Mouse (Mus musculus) heart, postnatal 0 days (tissue): ENCODE measurements around the gene Mmp2. TPM values are rescaled to one million over a fixed set of nuclear protein-coding genes. Genes with fewer than 3 reads are reported as not detected.

ENCODE experiments used
- ATAC-seq: fragments of 200-750 bp; cut with Nextera tagmentation; 2 replicates; pipeline ENCODE4 v1.8.0; 2017; ENCODE audit warnings: low read depth, moderate number of reproducible peaks, moderate library complexity; ENCODE audit not compliant: insufficient read depth
- DNase-seq: peaks from one replicate; pipeline ENCODE4 v3.0.0-alpha.2; 2016; ENCODE audit warnings: low spot score
- H3K27ac ChIP-seq: fragments of 300-500 bp; sonication (generic); 2 replicates; pipeline ENCODE4 v1.5.1; 2014; ENCODE audit warnings: low read depth, mild to moderate bottlenecking
- H3K27me3 ChIP-seq: fragments of 300-500 bp; sonication (generic); 2 replicates; pipeline ENCODE4 v1.6.1; 2014; ENCODE audit warnings: low read length, mixed read lengths; ENCODE audit not compliant: control insufficient read depth, insufficient read depth
- H3K36me3 ChIP-seq: fragments of 300-500 bp; sonication (generic); replicated peaks from 2 replicates; pipeline ENCODE4 v1.6.1; 2014; ENCODE audit warnings: low read length, mixed read lengths; ENCODE audit not compliant: control insufficient read depth, insufficient read depth
- H3K4me1 ChIP-seq: fragments of 300-500 bp; sonication (generic); 2 replicates; pipeline ENCODE4 v1.6.1; 2014; ENCODE audit warnings: antibody characterized with exemption; ENCODE audit not compliant: control insufficient read depth, insufficient read depth
- H3K4me2 ChIP-seq: fragments of 300-500 bp; sonication (generic); 2 replicates; pipeline ENCODE4 v1.6.1; 2014; ENCODE audit warnings: low read depth, mild to moderate bottlenecking, low read length, moderate library complexity
- H3K4me3 ChIP-seq: fragments of 300-500 bp; sonication (generic); 2 replicates; pipeline ENCODE4 v1.5.1; 2014; ENCODE audit warnings: low read depth, low read length
- H3K9ac ChIP-seq: fragments of 300-500 bp; sonication (generic); replicated peaks from 2 replicates; pipeline ENCODE4 v1.6.1; 2014; ENCODE audit warnings: low read depth, low read length, mixed read lengths
- H3K9me3 ChIP-seq: fragments of 300-500 bp; sonication (generic); replicated peaks from 2 replicates; pipeline ENCODE4 v1.6.1; 2016; ENCODE audit warnings: low read length; ENCODE audit not compliant: control insufficient read depth
- CTCF ChIP-seq: IDR thresholded peaks from 2 replicates; pipeline ENCODE4 v1.5.1; 2016; ENCODE audit warnings: antibody characterized with exemption, control low read depth, low read depth
- EP300 ChIP-seq: IDR thresholded peaks from 2 replicates; pipeline ENCODE4 v1.6.1; 2016; ENCODE audit warnings: antibody characterized with exemption, low read depth
- WGBS: fragments of 180-500 bp; shearing (Covaris S2); extraction: QIAGEN DNeasy Blood & Tissue Kit; methylation state at CpG from one replicate; pipeline ENCODE4 v1.1.7; 2014; 5-methylcytosine and 5-hydroxymethylcytosine counted together
- polyA plus RNA-seq: library from polyadenylated mRNA; unstranded; fragments of >200 nt; fragmentation: Nextera tagmentation; extraction: Ambion mirVana; gene quantifications from 2 replicates; pipeline ENCODE4 v1.2.1, GENCODE M21; 2015
- total RNA-seq: library from RNA; depleted of rRNA; stranded (reverse); fragments of >200 nt; gene quantifications from 2 replicates; pipeline ENCODE4 v1.2.3, GENCODE M21; 2014; ENCODE audit warnings: low replicate concordance

The Mmp2 gene
- total and polyA plus RNA-seq, 2 experiments from 2014 or later: 83.6 to 113 TPM

- ATAC-seq (no peak), DNase-seq (no peak)
- no peaks in the 10 kb centered on the region for H3K4me1 ChIP-seq
- no peaks in the 10 kb centered on the region for H3K36me3 ChIP-seq
- H3K27me3 ChIP-seq: 0 out of 2 replicates have a peak, but pooled peaks cover 4% of the 10 kb centered on the region
- 47% methylated on average over 5 of the region's 5 CpGs for WGBS
- H3K4me2 ChIP-seq: no peak overlapping the region
- H3K4me3 ChIP-seq: no peak overlapping the region
- no peak overlapping the region for H3K27ac ChIP-seq
- H3K9ac ChIP-seq: no peak overlapping the region
- TF ChIP-seq EP300: no peak
- no peak for TF ChIP-seq CTCF
- no peaks in the 10 kb centered on the region for H3K9me3 ChIP-seq
Observed at GRCm38 (mm10) chr8:92834065-92834731, 7.1 kb downstream of the Mmp2 start.

GRCm38 (mm10) chr8:92834786-92835500 is 7.9 kb downstream of the Mmp2 start:
- H3K36me3 ChIP-seq: no peaks in the 10 kb centered on the region
- ATAC-seq (no peak), DNase-seq (no peak)
- H3K4me3 ChIP-seq: no peak overlapping the region
- WGBS: 76% methylated on average over 11 of the region's 11 CpGs
- no peak overlapping the region for H3K27ac ChIP-seq
- no peak overlapping the region for H3K4me2 ChIP-seq
- H3K4me1 ChIP-seq: no peaks in the 10 kb centered on the region
- no peak for TF ChIP-seq CTCF
- no peak for TF ChIP-seq EP300
- 0 out of 2 replicates have a peak, but pooled peaks cover 4% of the 10 kb centered on the region for H3K27me3 ChIP-seq
- H3K9ac ChIP-seq: no peak overlapping the region
- H3K9me3 ChIP-seq: no peaks in the 10 kb centered on the region

GRCm38 (mm10) chr8:92835901-92836300 is 8.8 kb downstream of the Mmp2 start:
- H3K36me3 ChIP-seq: no peaks in the 10 kb centered on the region
- no peaks in the 10 kb centered on the region for H3K9me3 ChIP-seq
- DNase-seq (no peak), ATAC-seq (no peak)
- no peak overlapping the region for H3K27ac ChIP-seq
- WGBS: 92% methylated on average over 11 of the region's 11 CpGs
- no peak overlapping the region for H3K9ac ChIP-seq
- H3K4me1 ChIP-seq: no peaks in the 10 kb centered on the region
- H3K4me2 ChIP-seq: no peak overlapping the region
- TF ChIP-seq EP300 (no peak), CTCF (no peak)
- no peak overlapping the region for H3K4me3 ChIP-seq
- 0 out of 2 replicates have a peak, but pooled peaks cover 4% of the 10 kb centered on the region for H3K27me3 ChIP-seq

GRCm38 (mm10) chr8:92838616-92839015 is 11.5 kb downstream of the Mmp2 start:
- H3K9me3 ChIP-seq: no peaks in the 10 kb centered on the region
- no peak for ATAC-seq
- H3K27me3 ChIP-seq: 0 out of 2 replicates have a peak, but pooled peaks cover 4% of the 10 kb centered on the region
- no peak overlapping the region for H3K4me2 ChIP-seq
- no peak for DNase-seq
- H3K4me1 ChIP-seq: no peaks in the 10 kb centered on the region
- no peak overlapping the region for H3K27ac ChIP-seq
- H3K9ac ChIP-seq: no peak overlapping the region
- 63% methylated on average over 3 of the region's 3 CpGs for WGBS
- H3K36me3 ChIP-seq: no peaks in the 10 kb centered on the region
- no peak overlapping the region for H3K4me3 ChIP-seq
- TF ChIP-seq EP300 (no peak), CTCF (no peak)

- no peak overlapping the region for H3K27ac ChIP-seq
- H3K9me3 ChIP-seq: no peaks in the 10 kb centered on the region
- H3K4me1 ChIP-seq: no peaks in the 10 kb centered on the region
- ATAC-seq: no peak
- TF ChIP-seq EP300 (no peak), CTCF (no peak)
- no peak overlapping the region for H3K4me3 ChIP-seq
- 0 out of 2 replicates have a peak, but pooled peaks cover 4% of the 10 kb centered on the region for H3K27me3 ChIP-seq
- no peaks in the 10 kb centered on the region for H3K36me3 ChIP-seq
- DNase-seq: no peak
- 84% methylated on average over 8 of the region's 8 CpGs for WGBS
- no peak overlapping the region for H3K4me2 ChIP-seq
- no peak overlapping the region for H3K9ac ChIP-seq
Observed at GRCm38 (mm10) chr8:92839161-92839560, 12.1 kb downstream of the Mmp2 start.
